Mouse (Mus musculus) hindbrain, embryonic 11.5 days (tissue): ENCODE data around the gene Jmjd1c. TPM values are rescaled to one million over a fixed set of nuclear protein-coding genes. Genes with fewer than 3 reads are reported as not detected.
A peak's percentile ranks its signal among the peaks of the same experiment; 100 is the strongest.

ENCODE experiments used
- ATAC-seq: fragments of 200-750 bp; cut with Nextera tagmentation; 2 replicates; pipeline ENCODE4 v1.8.0; 2017; ENCODE audit warnings: mild to moderate bottlenecking, moderate TSS enrichment, moderate library complexity; ENCODE audit not compliant: low FRiP score
- DNase-seq: peaks from one replicate; pipeline ENCODE4 v3.0.0-alpha.2; 2015; ENCODE audit warnings: low spot score
- H3K27ac ChIP-seq: fragments of 300-500 bp; sonication (generic); 2 replicates; pipeline ENCODE4 v1.5.1; 2014; ENCODE audit warnings: mild to moderate bottlenecking, low read depth, low read length
- H3K27me3 ChIP-seq: fragments of 300-500 bp; sonication (generic); 2 replicates; pipeline ENCODE4 v1.6.1; 2014; ENCODE audit warnings: mild to moderate bottlenecking, low read length, moderate library complexity, mixed read lengths; ENCODE audit not compliant: control insufficient read depth, insufficient read depth
- H3K36me3 ChIP-seq: fragments of 300-500 bp; sonication (generic); 2 replicates; pipeline ENCODE4 v1.6.1; 2014; ENCODE audit warnings: mild to moderate bottlenecking, low read length, moderate library complexity, mixed read lengths; ENCODE audit not compliant: control insufficient read depth, insufficient read depth
- H3K4me1 ChIP-seq: fragments of 300-500 bp; sonication (generic); replicated peaks from 2 replicates; pipeline ENCODE4 v1.6.1; 2014; ENCODE audit warnings: low read length, mixed read lengths; ENCODE audit not compliant: control insufficient read depth, insufficient read depth
- H3K4me2 ChIP-seq: fragments of 300-500 bp; sonication (generic); replicated peaks from 2 replicates; pipeline ENCODE4 v1.6.1; 2014; ENCODE audit warnings: mild to moderate bottlenecking, low read depth, low read length
- H3K4me3 ChIP-seq: fragments of 300-500 bp; sonication (generic); 2 replicates; pipeline ENCODE4 v1.5.1; 2014; ENCODE audit warnings: low read depth, low read length
- H3K9ac ChIP-seq: fragments of 300-500 bp; sonication (generic); 2 replicates; pipeline ENCODE4 v1.6.1; 2014; ENCODE audit warnings: low read depth, low read length
- H3K9me3 ChIP-seq: fragments of 300-500 bp; sonication (generic); 2 replicates; pipeline ENCODE4 v1.6.1; 2016; ENCODE audit warnings: low read length; ENCODE audit not compliant: control insufficient read depth
- WGBS: fragments of 180-500 bp; shearing (Covaris S2); extraction: QIAGEN DNeasy Blood & Tissue Kit; methylation state at CpG from one replicate; pipeline ENCODE4 v1.1.7; 2014; 5-methylcytosine and 5-hydroxymethylcytosine counted together
- polyA plus RNA-seq: library from polyadenylated mRNA; unstranded; fragments of >200 nt; fragmentation: Nextera tagmentation; extraction: Ambion mirVana; gene quantifications from 2 replicates; pipeline ENCODE4 v1.2.1, GENCODE M21; 2014

Gene Jmjd1c
- polyA plus RNA-seq, 1 experiment from 2014 or later: 63.8 TPM

GRCm38 (mm10) chr10:67126061-67126858 lies 30.3 kb downstream of the Jmjd1c start:
- peak; percentile 80 for ATAC-seq
- H3K9ac ChIP-seq: peak overlapping the region; percentile 81
- peak overlapping the region; percentile 83 for H3K4me3 ChIP-seq
- H3K4me1 ChIP-seq: no peaks in the 10 kb centered on the region
- peak; percentile 74 for DNase-seq
- peak overlapping the region; percentile 84 for H3K27ac ChIP-seq
- peak overlapping the region; percentile 98 for H3K4me2 ChIP-seq
- no peaks in the 10 kb centered on the region for H3K36me3 ChIP-seq
- no peaks in the 10 kb centered on the region for H3K9me3 ChIP-seq
- 1% methylated on average over 50 of the region's 50 CpGs for WGBS
- no peaks in the 10 kb centered on the region for H3K27me3 ChIP-seq

GRCm38 (mm10) chr10:67126859-67127758 lies 31.2 kb downstream of the Jmjd1c start:
- WGBS: 2% methylated on average over 91 of the region's 115 CpGs
- Histone ChIP-seq H3K27me3 (no peaks in the 10 kb centered on the region), H3K4me3 (peak overlapping the region; percentile 83), H3K27ac (peak overlapping the region; percentile 84), H3K4me1 (no peaks in the 10 kb centered on the region), H3K9me3 (no peaks in the 10 kb centered on the region), H3K4me2 (peak overlapping the region; percentile 98), H3K36me3 (no peaks in the 10 kb centered on the region), H3K9ac (peak overlapping the region; percentile 81)
- peak; percentile 85 for ATAC-seq
- peak; percentile 78 for DNase-seq

GRCm38 (mm10) chr10:67129531-67129930 lies 33.6 kb downstream of the Jmjd1c start:
- Histone ChIP-seq H3K9ac (no peak overlapping the region), H3K27ac (no peak overlapping the region), H3K4me1 (no peaks in the 10 kb centered on the region), H3K36me3 (no peaks in the 10 kb centered on the region), H3K4me2 (no peak overlapping the region), H3K27me3 (no peaks in the 10 kb centered on the region), H3K9me3 (no peaks in the 10 kb centered on the region), H3K4me3 (no peak overlapping the region)
- ATAC-seq (no peak), DNase-seq (no peak)
- 72% methylated on average over 1 of the region's 1 CpGs for WGBS

GRCm38 (mm10) chr10:67131709-67132108 lies 35.8 kb downstream of the Jmjd1c start:
- no peaks in the 10 kb centered on the region for H3K36me3 ChIP-seq
- H3K27me3 ChIP-seq: no peaks in the 10 kb centered on the region
- H3K9me3 ChIP-seq: no peaks in the 10 kb centered on the region
- ATAC-seq (no peak), DNase-seq (no peak)
- WGBS: 75% methylated on average over 1 of the region's 1 CpGs
- H3K4me3 ChIP-seq: no peak overlapping the region
- H3K27ac ChIP-seq: no peak overlapping the region
- H3K4me1 ChIP-seq: no peaks in the 10 kb centered on the region
- no peak overlapping the region for H3K9ac ChIP-seq
- no peak overlapping the region for H3K4me2 ChIP-seq

- Histone ChIP-seq H3K4me3 (no peak overlapping the region), H3K4me1 (no peaks in the 10 kb centered on the region), H3K27ac (no peak overlapping the region), H3K36me3 (no peaks in the 10 kb centered on the region), H3K9ac (no peak overlapping the region), H3K4me2 (no peak overlapping the region), H3K27me3 (no peaks in the 10 kb centered on the region), H3K9me3 (no peaks in the 10 kb centered on the region)
- ATAC-seq (no peak), DNase-seq (no peak)
- 91% methylated on average over 2 of the region's 2 CpGs for WGBS
Observed at GRCm38 (mm10) chr10:67134322-67134721, 38.4 kb downstream of the Jmjd1c start.

- no peak overlapping the region for H3K4me2 ChIP-seq
- no peak for ATAC-seq
- H3K9me3 ChIP-seq: no peaks in the 10 kb centered on the region
- H3K4me3 ChIP-seq: no peak overlapping the region
- H3K36me3 ChIP-seq: no peaks in the 10 kb centered on the region
- no peak for DNase-seq
- no peak overlapping the region for H3K9ac ChIP-seq
- H3K27ac ChIP-seq: no peak overlapping the region
- WGBS: 95% methylated on average over 2 of the region's 2 CpGs
- H3K4me1 ChIP-seq: no peaks in the 10 kb centered on the region
- H3K27me3 ChIP-seq: no peaks in the 10 kb centered on the region
Observed at GRCm38 (mm10) chr10:67137437-67137836, 41.5 kb downstream of the Jmjd1c start.

GRCm38 (mm10) chr10:67143661-67144060 lies 47.7 kb downstream of the Jmjd1c start:
- no peak overlapping the region for H3K4me2 ChIP-seq
- no peaks in the 10 kb centered on the region for H3K9me3 ChIP-seq
- DNase-seq: peak; percentile 28
- H3K36me3 ChIP-seq: no peaks in the 10 kb centered on the region
- H3K4me3 ChIP-seq: no peak overlapping the region
- H3K4me1 ChIP-seq: no peaks in the 10 kb centered on the region
- no peak overlapping the region for H3K9ac ChIP-seq
- H3K27ac ChIP-seq: no peak overlapping the region
- ATAC-seq: no peak
- no peaks in the 10 kb centered on the region for H3K27me3 ChIP-seq

- ATAC-seq (no peak), DNase-seq (no peak)
- no peak overlapping the region for H3K4me2 ChIP-seq
- no peak overlapping the region for H3K4me3 ChIP-seq
- 73% methylated on average over 2 of the region's 2 CpGs for WGBS
- H3K27me3 ChIP-seq: no peaks in the 10 kb centered on the region
- no peaks in the 10 kb centered on the region for H3K36me3 ChIP-seq
- H3K4me1 ChIP-seq: no peaks in the 10 kb centered on the region
- no peaks in the 10 kb centered on the region for H3K9me3 ChIP-seq
- H3K27ac ChIP-seq: no peak overlapping the region
- H3K9ac ChIP-seq: no peak overlapping the region
Observed at GRCm38 (mm10) chr10:67144269-67144668, 48.3 kb downstream of the Jmjd1c start.
